Mouse (Mus musculus) splenic B cell, adult 2 months (primary cell): ENCODE measurements around the gene Armcx3.
"Not testable (repeated sequence)": the region's sequence is repeated elsewhere in the genome, so short reads cannot be mapped to it uniquely, and the experiment has no call there.

ENCODE experiments used
- DNase-seq: peaks from one replicate; pipeline ENCODE4 v3.0.0-alpha.2; 2011; ENCODE audit warnings: low read depth, low spot score
- H3K27me3 ChIP-seq: 2 replicates; pipeline ENCODE4 v1.6.1; 2012; ENCODE audit warnings: mild to moderate bottlenecking, low read length, moderate library complexity, mixed read lengths; ENCODE audit not compliant: control insufficient read depth, poor library complexity, insufficient read depth, severe bottlenecking
- H3K36me3 ChIP-seq: 2 replicates; pipeline ENCODE4 v1.6.1; 2012; ENCODE audit warnings: mild to moderate bottlenecking, low read length, moderate library complexity, mixed read lengths; ENCODE audit not compliant: control insufficient read depth, poor library complexity, insufficient read depth, severe bottlenecking

Gene Armcx3

DNA sequence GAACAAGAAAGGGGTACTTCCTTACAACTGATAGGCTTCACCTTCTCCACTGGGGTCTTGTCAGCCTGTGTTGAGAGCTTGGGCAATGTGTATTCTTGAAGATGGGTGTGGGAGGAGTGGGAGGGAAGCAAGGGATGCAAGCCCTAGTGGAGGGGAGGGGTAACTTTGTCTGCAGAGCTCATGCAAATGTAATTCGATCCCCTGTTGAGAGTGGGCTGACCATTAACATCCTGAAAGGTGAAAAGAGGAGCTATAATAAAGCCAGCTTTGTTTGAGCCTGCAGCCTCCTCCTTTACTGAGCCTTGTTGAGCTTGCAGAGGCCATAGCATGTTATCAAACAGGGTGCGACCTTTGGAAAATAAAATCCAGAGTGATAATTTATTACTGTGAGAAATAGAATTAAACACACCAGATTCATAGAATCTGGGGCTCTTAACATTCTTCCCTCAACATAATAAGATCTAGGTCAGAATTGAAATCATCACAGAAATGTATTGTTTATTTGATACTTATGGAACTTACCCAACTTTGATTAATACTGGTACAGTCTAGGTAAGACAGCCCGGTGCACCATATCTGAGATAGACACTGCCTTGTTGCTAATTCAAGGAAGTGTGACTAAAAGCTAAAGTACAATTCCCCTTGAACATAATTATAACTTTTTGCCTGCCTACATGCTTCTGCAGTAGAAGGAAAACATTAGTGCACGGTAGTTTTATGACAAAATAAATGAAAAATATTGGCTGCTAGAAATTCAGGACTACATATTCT, 7.2 kb downstream of the Armcx3 start:
- H3K36me3 ChIP-seq, DNase-seq, H3K27me3 ChIP-seq: not testable (repeated sequence)

DNA sequence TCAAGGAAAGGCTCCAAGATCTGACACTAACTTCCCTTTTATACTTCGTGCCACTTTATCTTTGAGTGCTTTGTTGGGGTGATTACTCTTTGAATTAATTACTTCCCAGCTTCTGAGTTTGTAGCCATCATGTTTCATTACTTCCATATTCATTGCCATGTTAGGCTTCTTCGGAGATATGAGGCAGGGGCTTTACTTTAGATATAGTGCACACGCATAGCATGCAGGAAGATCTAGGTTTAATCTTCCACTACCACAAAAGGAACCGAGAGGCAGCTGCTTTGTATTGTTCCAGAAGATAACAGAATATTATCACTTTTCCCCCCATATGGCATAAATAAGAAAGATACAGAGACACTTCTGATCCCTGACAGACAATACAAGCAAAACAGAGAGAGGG, 31.3 kb downstream of the Armcx3 start:
- H3K27me3 ChIP-seq: no peaks in the 10 kb centered on the region
- no peaks in the 10 kb centered on the region for H3K36me3 ChIP-seq
- no peak for DNase-seq

DNA sequence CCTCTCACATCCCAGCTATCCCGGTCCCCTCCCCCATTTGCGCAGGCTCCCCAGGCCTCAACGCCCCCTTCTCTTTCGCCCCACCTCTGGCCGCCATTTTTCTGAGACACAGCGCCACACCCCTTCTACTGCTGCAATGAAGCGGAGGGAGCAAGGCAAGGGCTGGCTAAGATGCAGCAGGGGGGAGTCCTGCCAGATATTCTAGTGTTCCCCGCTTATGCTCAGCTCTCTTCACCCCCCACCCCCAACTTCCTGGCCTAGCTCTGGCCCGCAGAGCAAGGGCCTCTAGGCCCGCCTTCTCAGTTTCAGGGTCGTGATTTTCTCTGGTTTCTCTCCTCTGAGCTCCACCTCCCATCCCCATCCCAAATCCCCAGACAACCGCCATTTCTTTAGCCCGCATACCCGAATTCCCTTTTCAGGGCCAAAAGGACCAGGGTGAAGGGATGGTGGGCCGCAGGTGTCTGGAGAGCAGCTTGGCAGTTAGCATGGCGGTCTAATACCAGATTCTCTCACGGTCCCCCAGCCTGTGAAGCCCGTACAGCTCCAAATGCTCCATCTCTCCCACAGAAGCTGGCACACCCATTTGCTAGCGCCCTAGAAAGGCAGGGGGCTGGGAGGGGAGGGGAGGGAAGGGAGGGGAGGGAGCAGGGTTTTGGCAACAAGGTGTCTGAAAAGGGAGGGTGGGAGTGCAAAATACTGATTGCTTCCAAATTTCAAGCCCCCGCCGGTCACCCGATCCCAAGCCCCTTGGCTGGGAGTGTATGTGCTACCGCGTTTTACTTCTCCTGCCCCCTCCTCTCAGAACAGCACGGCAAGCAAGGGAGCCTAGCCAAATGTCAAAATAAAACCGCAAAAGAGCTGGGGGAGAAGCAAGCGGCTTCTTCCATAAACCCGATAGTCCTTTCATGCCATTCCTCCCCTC, 51.7 kb downstream of the Armcx3 start:
- peak; percentile 5 for DNase-seq
- Histone ChIP-seq H3K36me3 (no peaks in the 10 kb centered on the region), H3K27me3 (no peaks in the 10 kb centered on the region)

- no peaks in the 10 kb centered on the region for H3K36me3 ChIP-seq
- DNase-seq: peak; percentile 67
- no peaks in the 10 kb centered on the region for H3K27me3 ChIP-seq
Observed at GRCm38 (mm10) chrX:134808755-134809224, 52.4 kb downstream of the Armcx3 start, which contains the start of gene Armcx2. Gene Armcx2, minus strand, starts transcription at chrX:134809221.
